Mouse (Mus musculus) hematopoietic multipotent progenitor cell, adult 10-12 weeks (in vitro differentiated cells): Measurements from ENCODE around the gene A730009L09Rik. TPM values are rescaled to one million over a fixed set of nuclear protein-coding genes. Genes with fewer than 3 reads are reported as not detected.

ENCODE experiments used
- polyA plus RNA-seq: library from polyadenylated mRNA; stranded (reverse); fragments of >175 nt; gene quantifications from 2 replicates; pipeline ENCODE4 v1.2.3, GENCODE M21; 2012; ENCODE audit warnings: low replicate concordance

Gene A730009L09Rik
- not detected in 2 replicates for polyA plus RNA-seq

DNA sequence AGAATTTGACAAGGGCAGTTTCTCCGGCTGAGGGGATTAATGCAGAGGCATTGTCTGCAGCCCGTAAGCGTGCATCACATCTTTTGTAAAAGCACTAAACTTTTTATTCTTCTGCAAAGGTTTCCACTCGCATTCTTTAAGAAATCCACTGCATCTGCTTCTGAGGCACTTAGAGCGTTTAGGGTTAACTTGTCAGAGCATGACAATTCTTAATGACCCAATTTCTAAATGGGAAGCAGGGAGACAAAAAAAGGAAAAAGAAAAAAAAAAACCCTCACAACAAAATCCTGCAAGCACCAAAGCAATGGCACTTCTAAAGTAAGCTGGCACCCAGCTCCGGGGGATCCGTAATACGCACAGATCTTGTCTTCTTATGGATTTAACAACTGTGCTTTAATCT lies at the start of gene A730009L09Rik:
Gene A730009L09Rik (plus strand): TSS at position 301 of the 400 bp plus-strand sequence.

Other genes starting within 250 kb of the A730009L09Rik start
- 68.5 and 76.0 TPM in 2 replicates for gene Mrpl39, start 220.6 kb downstream of the A730009L09Rik start, polyA plus RNA-seq